Mouse (Mus musculus) embryonic facial prominence, embryonic 11.5 days (tissue): ENCODE results near the gene Veph1. TPM values are rescaled to one million over a fixed set of nuclear protein-coding genes. Genes with fewer than 3 reads are reported as not detected.

Experiments
- ATAC-seq: fragments of 200-750 bp; cut with Nextera tagmentation; replicated peaks from 2 replicates; pipeline ENCODE4 v1.8.0; 2017; ENCODE audit warnings: low read depth; ENCODE audit not compliant: insufficient number of reproducible peaks, low FRiP score, low TSS enrichment
- DNase-seq: peaks from one replicate; pipeline ENCODE4 v3.0.0-alpha.2; 2015; ENCODE audit warnings: low spot score
- H3K27ac ChIP-seq: fragments of 300-500 bp; sonication (generic); replicated peaks from 2 replicates; pipeline ENCODE4 v1.5.1; 2014; ENCODE audit warnings: mild to moderate bottlenecking, low read depth, low read length, control low read depth
- H3K27me3 ChIP-seq: fragments of 300-500 bp; sonication (generic); 2 replicates; pipeline ENCODE4 v1.6.1; 2014; ENCODE audit warnings: mild to moderate bottlenecking, low read length, moderate library complexity, mixed read lengths; ENCODE audit not compliant: control insufficient read depth, insufficient read depth
- H3K36me3 ChIP-seq: fragments of 300-500 bp; sonication (generic); replicated peaks from 2 replicates; pipeline ENCODE4 v1.6.1; 2014; ENCODE audit warnings: low read depth, mild to moderate bottlenecking, low read length, moderate library complexity, mixed read lengths; ENCODE audit not compliant: control insufficient read depth, insufficient read depth
- H3K4me1 ChIP-seq: fragments of 300-500 bp; sonication (generic); 2 replicates; pipeline ENCODE4 v1.6.1; 2014; ENCODE audit warnings: low read length, mixed read lengths; ENCODE audit not compliant: control insufficient read depth, insufficient read depth
- H3K4me2 ChIP-seq: fragments of 300-500 bp; sonication (generic); 2 replicates; pipeline ENCODE4 v1.6.1; 2014; ENCODE audit warnings: low read depth, mild to moderate bottlenecking, control low read depth, low read length, moderate library complexity
- H3K4me3 ChIP-seq: fragments of 300-500 bp; sonication (generic); 2 replicates; pipeline ENCODE4 v1.5.1; 2014; ENCODE audit warnings: low read depth, low read length, control low read depth
- H3K9ac ChIP-seq: fragments of 300-500 bp; sonication (generic); replicated peaks from 2 replicates; pipeline ENCODE4 v1.6.1; 2014; ENCODE audit warnings: mild to moderate bottlenecking, control low read depth, low read length
- H3K9me3 ChIP-seq: fragments of 300-500 bp; sonication (generic); replicated peaks from 2 replicates; pipeline ENCODE4 v1.6.1; 2016; ENCODE audit warnings: mild to moderate bottlenecking, low read length, inconsistent platforms, mixed read lengths; ENCODE audit not compliant: control insufficient read depth
- WGBS: fragments of 180-500 bp; shearing (Covaris S2); extraction: QIAGEN DNeasy Blood & Tissue Kit; methylation state at CpG from one replicate; pipeline ENCODE4 v1.1.7; 2014; 5-methylcytosine and 5-hydroxymethylcytosine counted together
- polyA plus RNA-seq: library from polyadenylated mRNA; unstranded; fragments of >200 nt; fragmentation: Nextera tagmentation; extraction: Ambion mirVana; gene quantifications from 2 replicates; pipeline ENCODE4 v1.2.1, GENCODE M21; 2014

Gene Veph1
- polyA plus RNA-seq, 1 experiment from 2014 or later = 5.5 TPM

DNA sequence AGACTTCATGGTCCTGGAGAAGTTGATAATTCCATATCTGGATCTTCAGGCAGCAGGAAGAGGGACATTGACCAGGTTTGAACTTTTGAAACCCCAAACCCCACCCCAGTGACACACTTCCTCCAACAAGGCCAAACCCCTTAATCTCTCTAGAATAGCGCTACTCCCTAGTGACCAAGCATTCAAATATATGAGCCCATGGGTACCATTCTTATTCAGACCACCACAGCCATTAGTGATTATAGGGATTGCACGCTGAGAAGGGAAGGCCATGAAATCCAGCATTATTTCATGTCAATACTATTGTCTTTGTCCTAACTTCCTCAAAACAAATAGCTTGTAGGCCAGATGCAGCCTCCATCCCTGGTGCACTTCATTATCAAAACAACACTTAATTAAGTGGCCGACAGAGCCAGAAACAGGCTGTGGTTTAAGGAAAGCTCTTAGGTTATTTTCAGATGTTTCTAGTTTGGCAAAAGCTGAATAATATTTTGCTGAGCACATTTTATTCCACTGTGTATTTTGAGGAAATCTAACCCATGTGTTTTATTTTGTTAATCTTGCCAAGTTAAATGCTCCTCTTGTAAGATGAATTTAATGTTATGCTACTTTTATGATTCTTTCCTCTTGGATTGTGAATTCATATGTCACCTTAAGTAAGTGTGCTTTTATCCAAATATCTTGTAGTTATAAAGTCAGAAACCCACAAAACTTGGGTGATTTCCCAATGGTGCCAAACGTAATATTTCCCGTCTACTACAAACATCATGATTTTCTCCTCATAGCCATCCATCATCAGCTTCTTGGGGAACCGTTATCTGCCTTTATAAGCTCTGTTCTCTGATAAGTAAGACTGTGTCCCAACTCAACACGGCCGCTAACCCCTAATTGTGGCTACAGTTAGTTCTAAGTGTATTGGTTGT lies 18.4 kb upstream of the Veph1 start:
- Histone ChIP-seq H3K9ac (no peak overlapping the region), H3K27ac (no peak overlapping the region), H3K4me3 (no peak overlapping the region), H3K36me3 (no peaks in the 10 kb centered on the region), H3K27me3 (no peaks in the 10 kb centered on the region), H3K4me1 (no peaks in the 10 kb centered on the region), H3K4me2 (no peak overlapping the region), H3K9me3 (no peaks in the 10 kb centered on the region)
- 79% methylated on average over 8 of the region's 8 CpGs for WGBS
- ATAC-seq (no peak), DNase-seq (no peak)

- H3K9ac ChIP-seq = no peak overlapping the region
- H3K4me2 ChIP-seq = no peak overlapping the region
- H3K4me3 ChIP-seq = no peak overlapping the region
- WGBS = 71% methylated on average over 1 of the region's 1 CpGs
- DNase-seq (no peak), ATAC-seq (no peak)
- no peaks in the 10 kb centered on the region for H3K27me3 ChIP-seq
- H3K9me3 ChIP-seq = no peaks in the 10 kb centered on the region
- no peak overlapping the region for H3K27ac ChIP-seq
- no peaks in the 10 kb centered on the region for H3K4me1 ChIP-seq
- H3K36me3 ChIP-seq = no peaks in the 10 kb centered on the region
These were observed 13.9 kb upstream of the Veph1 start for GRCm38 (mm10) chr3:66310586-66310985.

- H3K9me3 ChIP-seq = no peaks in the 10 kb centered on the region
- no peak overlapping the region for H3K4me2 ChIP-seq
- no peak overlapping the region for H3K27ac ChIP-seq
- no peaks in the 10 kb centered on the region for H3K4me1 ChIP-seq
- H3K27me3 ChIP-seq = no peaks in the 10 kb centered on the region
- H3K9ac ChIP-seq = no peak overlapping the region
- WGBS = 86% methylated on average over 1 of the region's 1 CpGs
- ATAC-seq (no peak), DNase-seq (no peak)
- H3K36me3 ChIP-seq = no peaks in the 10 kb centered on the region
- H3K4me3 ChIP-seq = no peak overlapping the region
These were observed 12.9 kb upstream of the Veph1 start for GRCm38 (mm10) chr3:66309531-66309930.

GRCm38 (mm10) chr3:66295236-66295635 lies 1.4 kb downstream of the Veph1 start:
- Histone ChIP-seq H3K9ac (no peak overlapping the region), H3K4me3 (no peak overlapping the region), H3K27ac (no peak overlapping the region), H3K4me1 (no peaks in the 10 kb centered on the region), H3K4me2 (no peak overlapping the region), H3K27me3 (no peaks in the 10 kb centered on the region), H3K9me3 (no peaks in the 10 kb centered on the region), H3K36me3 (no peaks in the 10 kb centered on the region)
- 62% methylated on average over 9 of the region's 9 CpGs for WGBS
- DNase-seq (no peak), ATAC-seq (no peak)

DNA sequence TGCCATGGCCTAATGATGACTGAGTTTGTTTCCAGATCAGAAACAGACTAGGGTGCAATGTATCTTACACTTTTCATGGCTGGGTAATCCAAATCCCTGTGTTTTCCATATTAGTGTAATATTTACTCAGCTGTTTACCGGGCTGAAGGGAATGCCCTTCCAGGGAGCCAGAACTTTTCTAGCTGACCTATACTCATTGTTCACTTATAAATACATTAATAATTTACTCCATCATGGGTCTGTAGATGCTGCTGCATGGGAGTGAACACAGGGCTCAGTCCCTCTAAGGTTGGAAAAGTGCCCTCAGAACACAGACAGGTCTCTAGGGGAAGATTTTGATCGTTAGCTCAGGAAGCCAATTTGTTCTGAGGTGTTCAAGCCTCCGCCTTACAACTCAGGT lies 1.9 kb downstream of the Veph1 start:
- 80% methylated on average over 3 of the region's 3 CpGs for WGBS
- DNase-seq (no peak), ATAC-seq (no peak)
- Histone ChIP-seq H3K9me3 (no peaks in the 10 kb centered on the region), H3K4me2 (no peak overlapping the region), H3K4me3 (no peak overlapping the region), H3K36me3 (no peaks in the 10 kb centered on the region), H3K27ac (no peak overlapping the region), H3K27me3 (no peaks in the 10 kb centered on the region), H3K9ac (no peak overlapping the region), H3K4me1 (no peaks in the 10 kb centered on the region)

GRCm38 (mm10) chr3:66292356-66292946 lies 4.2 kb downstream of the Veph1 start:
- peak overlapping the region; percentile 15; the same call in 1 of the 2 replicates for H3K4me3 ChIP-seq
- peak overlapping the region; percentile 60 for H3K27ac ChIP-seq
- no peaks in the 10 kb centered on the region for H3K9me3 ChIP-seq
- H3K9ac ChIP-seq = peak overlapping the region; percentile 61
- 4% methylated on average over 20 of the region's 20 CpGs for WGBS
- no peaks in the 10 kb centered on the region for H3K36me3 ChIP-seq
- no peaks in the 10 kb centered on the region for H3K4me1 ChIP-seq
- peak; percentile 80 for DNase-seq
- H3K27me3 ChIP-seq = no peaks in the 10 kb centered on the region
- H3K4me2 ChIP-seq = peak overlapping the region; percentile 38
- ATAC-seq = peak; percentile 84

DNA sequence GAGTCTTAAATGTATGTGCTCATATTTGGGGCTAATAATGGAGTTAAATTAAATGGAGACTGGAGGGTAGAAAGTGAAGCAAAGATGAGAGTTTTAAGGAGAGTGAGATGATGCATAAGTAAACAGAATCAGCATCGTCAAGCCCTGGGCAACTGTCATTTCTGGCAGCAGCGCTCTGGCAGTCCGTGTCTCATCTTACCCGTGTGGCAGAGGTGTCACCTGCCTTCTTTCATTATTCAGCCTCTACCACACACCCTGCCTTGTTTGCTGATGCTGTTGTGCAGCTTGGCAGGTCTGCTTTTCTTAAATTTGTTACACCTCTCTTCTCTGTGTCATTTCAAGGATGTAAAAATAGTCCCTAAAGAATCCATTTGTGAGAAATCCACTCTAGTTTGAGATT lies 33.4 kb downstream of the Veph1 start:
- no peak overlapping the region for H3K27ac ChIP-seq
- no peaks in the 10 kb centered on the region for H3K4me1 ChIP-seq
- H3K27me3 ChIP-seq = no peaks in the 10 kb centered on the region
- H3K9me3 ChIP-seq = no peaks in the 10 kb centered on the region
- DNase-seq (no peak), ATAC-seq (no peak)
- 76% methylated on average over 4 of the region's 4 CpGs for WGBS
- H3K4me2 ChIP-seq = no peak overlapping the region
- H3K36me3 ChIP-seq = no peaks in the 10 kb centered on the region
- H3K4me3 ChIP-seq = no peak overlapping the region
- H3K9ac ChIP-seq = no peak overlapping the region

DNA sequence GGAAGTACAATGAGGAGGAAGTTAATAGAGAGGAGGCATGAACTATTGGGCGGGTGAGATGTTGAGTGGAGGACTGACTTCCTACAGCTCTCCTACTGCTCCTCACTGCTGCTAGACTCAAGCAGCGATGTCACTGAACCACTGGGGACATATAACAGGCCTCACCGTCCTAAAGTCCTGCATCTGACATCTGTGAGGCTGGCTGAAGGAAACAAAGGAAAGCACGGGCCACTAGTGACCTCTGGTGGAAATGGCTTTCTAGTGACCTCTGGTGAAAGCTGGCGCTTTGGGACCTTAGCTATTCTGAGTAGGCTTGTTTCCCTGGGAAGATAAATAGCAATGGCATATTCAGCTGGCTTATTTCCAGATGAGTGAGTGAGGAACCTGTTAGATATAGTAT lies 34.3 kb downstream of the Veph1 start:
- H3K4me2 ChIP-seq = no peak overlapping the region
- no peaks in the 10 kb centered on the region for H3K36me3 ChIP-seq
- H3K4me3 ChIP-seq = no peak overlapping the region
- H3K27me3 ChIP-seq = no peaks in the 10 kb centered on the region
- peak; percentile 61 for DNase-seq
- H3K9ac ChIP-seq = no peak overlapping the region
- no peak for ATAC-seq
- no peak overlapping the region for H3K27ac ChIP-seq
- H3K4me1 ChIP-seq = no peaks in the 10 kb centered on the region
- WGBS = 30% methylated on average over 5 of the region's 5 CpGs
- H3K9me3 ChIP-seq = no peaks in the 10 kb centered on the region
